Mouse (Mus musculus) midbrain, postnatal 0 days (tissue): Measurements from ENCODE around the gene Tle4. TPM values are rescaled to one million over a fixed set of nuclear protein-coding genes. Genes with fewer than 3 reads are reported as not detected.

Source experiments
- ATAC-seq: fragments of 200-750 bp; cut with Nextera tagmentation; 2 replicates; pipeline ENCODE4 v1.8.0; 2017; ENCODE audit warnings: moderate number of reproducible peaks, mild to moderate bottlenecking, moderate TSS enrichment, moderate library complexity; ENCODE audit not compliant: low FRiP score
- DNase-seq: peaks from one replicate; pipeline ENCODE4 v3.0.0-alpha.2; 2015; ENCODE audit warnings: low spot score
- H3K27ac ChIP-seq: fragments of 300-500 bp; sonication (generic); 2 replicates; pipeline ENCODE4 v1.5.1; 2014; ENCODE audit warnings: low read depth, mild to moderate bottlenecking, low read length, mixed read lengths
- H3K27me3 ChIP-seq: fragments of 300-500 bp; sonication (generic); 2 replicates; pipeline ENCODE4 v1.6.1; 2014; ENCODE audit warnings: low read length, control low read depth, mixed read lengths; ENCODE audit not compliant: insufficient read depth
- H3K36me3 ChIP-seq: fragments of 300-500 bp; sonication (generic); 2 replicates; pipeline ENCODE4 v1.6.1; 2014; ENCODE audit warnings: low read length, control low read depth, mixed read lengths; ENCODE audit not compliant: insufficient read depth
- H3K4me1 ChIP-seq: fragments of 300-500 bp; sonication (generic); 2 replicates; pipeline ENCODE4 v1.6.1; 2014; ENCODE audit warnings: mild to moderate bottlenecking, control low read depth, antibody characterized with exemption, low read length, mixed read lengths; ENCODE audit not compliant: insufficient read depth
- H3K4me2 ChIP-seq: fragments of 300-500 bp; sonication (generic); 2 replicates; pipeline ENCODE4 v1.6.1; 2014; ENCODE audit warnings: low read depth, mild to moderate bottlenecking, low read length, mixed read lengths; ENCODE audit not compliant: poor library complexity, severe bottlenecking
- H3K4me3 ChIP-seq: fragments of 300-500 bp; sonication (generic); 2 replicates; pipeline ENCODE4 v1.5.1; 2014; ENCODE audit warnings: low read depth, mild to moderate bottlenecking, low read length, moderate library complexity
- H3K9ac ChIP-seq: fragments of 300-500 bp; sonication (generic); replicated peaks from 2 replicates; pipeline ENCODE4 v1.6.1; 2014; ENCODE audit warnings: mild to moderate bottlenecking, low read length, moderate library complexity, mixed read lengths; ENCODE audit not compliant: poor library complexity, severe bottlenecking
- H3K9me3 ChIP-seq: fragments of 300-500 bp; sonication (generic); 2 replicates; pipeline ENCODE4 v1.6.1; 2016; ENCODE audit warnings: low read length, control low read depth
- CTCF ChIP-seq: IDR thresholded peaks from 2 replicates; pipeline ENCODE4 v1.5.1; 2016; ENCODE audit warnings: antibody characterized with exemption, mild to moderate bottlenecking
- WGBS: fragments of 180-500 bp; shearing (Covaris S2); extraction: QIAGEN DNeasy Blood & Tissue Kit; methylation state at CpG from one replicate; pipeline ENCODE4 v1.1.7; 2014; 5-methylcytosine and 5-hydroxymethylcytosine counted together
- polyA plus RNA-seq: library from polyadenylated mRNA; unstranded; fragments of >200 nt; fragmentation: Nextera tagmentation; extraction: Ambion mirVana; gene quantifications from 2 replicates; pipeline ENCODE4 v1.2.1, GENCODE M21; 2015
- total RNA-seq: library from RNA; depleted of rRNA; stranded (reverse); fragments of >200 nt; gene quantifications from 2 replicates; pipeline ENCODE4 v1.2.3, GENCODE M21; 2014

The Tle4 gene
- total and polyA plus RNA-seq, 2 experiments from 2014 or later = 21.4 to 54.6 TPM

GRCm38 (mm10) chr19:14425122-14425521 lies 172.7 kb downstream of the Tle4 start:
- Histone ChIP-seq H3K36me3 (no peaks in the 10 kb centered on the region), H3K4me1 (no peaks in the 10 kb centered on the region), H3K9ac (no peak overlapping the region), H3K9me3 (no peaks in the 10 kb centered on the region), H3K27me3 (no peaks in the 10 kb centered on the region), H3K27ac (no peak overlapping the region), H3K4me2 (no peak overlapping the region), H3K4me3 (no peak overlapping the region)
- TF ChIP-seq CTCF = peak; percentile 20; the same call in 1 of the 2 replicates
- WGBS = 90% methylated on average over 6 of the region's 6 CpGs
- no peak for ATAC-seq
- DNase-seq = no peak

- Histone ChIP-seq H3K4me2 (no peak overlapping the region), H3K9me3 (no peaks in the 10 kb centered on the region), H3K27ac (no peak overlapping the region), H3K36me3 (no peaks in the 10 kb centered on the region), H3K27me3 (no peaks in the 10 kb centered on the region; the same call in 1 of the 2 replicates), H3K4me1 (no peaks in the 10 kb centered on the region), H3K9ac (no peak overlapping the region), H3K4me3 (no peak overlapping the region)
- ATAC-seq = no peak
- peak; percentile 30 for TF ChIP-seq CTCF
- WGBS = 62% methylated on average over 12 of the region's 12 CpGs
- DNase-seq = no peak
Observed at GRCm38 (mm10) chr19:14424016-14424964, 173.6 kb downstream of the Tle4 start.

GRCm38 (mm10) chr19:14421691-14422090 lies 176.2 kb downstream of the Tle4 start:
- 95% methylated on average over 5 of the region's 5 CpGs for WGBS
- no peaks in the 10 kb centered on the region; the same call in 1 of the 2 replicates for H3K27me3 ChIP-seq

GRCm38 (mm10) chr19:14419886-14420285 lies 178.0 kb downstream of the Tle4 start:
- whole genome bisulfite sequencing = 85% methylated on average over 5 of the region's 5 CpGs
- Histone ChIP-seq H3K36me3 (no peaks in the 10 kb centered on the region), H3K4me2 (no peak overlapping the region), H3K9ac (no peak overlapping the region), H3K4me3 (no peak overlapping the region), H3K4me1 (no peaks in the 10 kb centered on the region), H3K9me3 (no peaks in the 10 kb centered on the region), H3K27ac (no peak overlapping the region), H3K27me3 (no peaks in the 10 kb centered on the region; the same call in 1 of the 2 replicates)
- no peak for DNase-seq
- TF ChIP-seq CTCF = no peak
- no peak for ATAC-seq

More at GRCm38 (mm10) chr19:14421691-14422090, 176.2 kb downstream of the Tle4 start:
- DNase-seq (no peak), ATAC-seq (no peak)
- no peaks in the 10 kb centered on the region for H3K4me1 ChIP-seq
- H3K9me3 ChIP-seq = no peaks in the 10 kb centered on the region
- H3K9ac ChIP-seq = no peak overlapping the region
- no peak overlapping the region for H3K27ac ChIP-seq
- H3K36me3 ChIP-seq = no peaks in the 10 kb centered on the region
- no peak for TF ChIP-seq CTCF
- no peak overlapping the region for H3K4me2 ChIP-seq
- H3K4me3 ChIP-seq = no peak overlapping the region

GRCm38 (mm10) chr19:14416845-14417244 lies 181.0 kb downstream of the Tle4 start:
- Histone ChIP-seq H3K4me2 (no peak overlapping the region), H3K4me3 (no peak overlapping the region), H3K36me3 (no peaks in the 10 kb centered on the region), H3K27me3 (no peaks in the 10 kb centered on the region; the same call in 1 of the 2 replicates), H3K9me3 (no peaks in the 10 kb centered on the region), H3K4me1 (no peaks in the 10 kb centered on the region), H3K27ac (no peak overlapping the region), H3K9ac (no peak overlapping the region)
- WGBS = 49% methylated on average over 5 of the region's 5 CpGs
- TF ChIP-seq CTCF = no peak
- peak; percentile 72 for DNase-seq
- ATAC-seq = no peak

- no peak for TF ChIP-seq CTCF
- DNase-seq (no peak), ATAC-seq (no peak)
- WGBS = 48% methylated on average over 6 of the region's 6 CpGs
- Histone ChIP-seq H3K4me1 (no peaks in the 10 kb centered on the region), H3K4me3 (no peak overlapping the region), H3K9me3 (no peaks in the 10 kb centered on the region), H3K9ac (no peak overlapping the region), H3K27me3 (no peaks in the 10 kb centered on the region; the same call in 1 of the 2 replicates), H3K27ac (no peak overlapping the region), H3K4me2 (no peak overlapping the region), H3K36me3 (no peaks in the 10 kb centered on the region)
Observed at GRCm38 (mm10) chr19:14415996-14416395, 181.9 kb downstream of the Tle4 start.
